Mouse (Mus musculus): ENCODE results near the gene Fhl3.
A peak's percentile ranks its signal among the peaks of the same experiment; 100 is the strongest.
"Not testable (repeated sequence)": the region's sequence is repeated elsewhere in the genome, so short reads cannot be mapped to it uniquely, and the experiment has no call there.

Fhl3 gene

DNA sequence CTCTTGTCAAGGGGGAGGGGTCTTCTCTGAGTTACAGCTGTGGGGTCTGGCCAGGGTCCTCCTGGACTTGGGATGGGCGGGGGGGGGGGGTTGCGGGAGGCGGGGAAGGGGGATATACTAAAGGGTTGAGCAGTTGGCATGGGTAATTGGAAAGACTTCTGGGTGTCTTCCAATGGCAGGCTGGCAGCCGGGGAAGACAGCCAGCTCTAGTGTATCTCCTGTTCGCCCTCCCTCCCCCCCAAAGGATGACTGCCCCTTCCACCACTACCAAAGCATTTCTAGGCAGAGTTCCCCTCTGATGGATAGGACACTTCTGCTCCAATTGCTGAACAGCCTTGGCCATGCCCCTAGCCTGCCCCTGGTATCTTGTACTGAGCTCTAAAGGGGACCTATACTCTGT is 1.4 kb downstream of the Fhl3 start:
- no peak for TF ChIP-seq NANOG (IDR thresholded peaks at IDR 0.05; ENCODE audit: borderline replicate concordance, low read length)
- TF ChIP-seq CTCF (conservative IDR thresholded peaks at IDR 0.05; ENCODE audit: low read length): no peak
- TF ChIP-seq POU5F1 (IDR thresholded peaks at IDR 0.05; ENCODE audit: borderline replicate concordance, low read length): no peak
- Histone ChIP-seq H3K27me3 (ENCODE audit: insufficient read depth, low read length) (peaks cover 17% of the 10 kb centered on the region), H3K9me3 (ENCODE audit: low read length) (no peaks in the 10 kb centered on the region), H3K4me1 (replicated peaks; ENCODE audit: low read depth, low read length) (peaks cover 67% of the 10 kb centered on the region), H3K4me3 (replicated peaks; ENCODE audit: low read length) (no peak overlapping the region; the same call in 1 of the 2 replicates), H3K36me3 (ENCODE audit: insufficient read depth, low read length) (peaks cover 11% of the 10 kb centered on the region)

DNA sequence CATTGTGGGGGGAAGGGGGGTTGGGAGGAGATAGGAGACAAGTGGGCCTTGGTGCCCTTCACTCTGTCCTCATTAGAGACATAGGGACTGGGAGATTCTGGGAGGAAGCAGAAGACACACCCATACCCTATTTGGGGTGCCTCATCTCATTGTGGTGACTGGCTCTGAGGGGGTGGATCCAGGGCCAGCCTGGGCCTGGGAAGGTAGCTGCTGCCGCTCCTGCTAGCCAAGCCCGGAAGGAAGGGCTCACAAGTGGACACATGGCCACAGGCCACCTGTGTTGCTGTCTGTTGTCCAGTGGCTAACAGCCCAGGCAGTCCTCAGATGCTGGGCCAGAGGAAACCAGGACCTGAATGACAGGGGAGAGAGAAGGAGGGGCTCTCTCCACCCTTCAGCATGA is 2.9 kb downstream of the Fhl3 start:
- H3K27me3 ChIP-seq (ENCODE audit: insufficient read depth, low read length): peaks cover 14% of the 10 kb centered on the region
- TF ChIP-seq NANOG (IDR thresholded peaks at IDR 0.05; ENCODE audit: borderline replicate concordance, low read length): no peak
- H3K9me3 ChIP-seq (ENCODE audit: low read length): no peaks in the 10 kb centered on the region
- H3K4me3 ChIP-seq (replicated peaks; ENCODE audit: low read length): peak overlapping the region; percentile 39
- peaks cover 17% of the 10 kb centered on the region for H3K36me3 ChIP-seq (ENCODE audit: insufficient read depth, low read length)
- peaks cover 81% of the 10 kb centered on the region for H3K4me1 ChIP-seq (replicated peaks; ENCODE audit: low read depth, low read length)

DNA sequence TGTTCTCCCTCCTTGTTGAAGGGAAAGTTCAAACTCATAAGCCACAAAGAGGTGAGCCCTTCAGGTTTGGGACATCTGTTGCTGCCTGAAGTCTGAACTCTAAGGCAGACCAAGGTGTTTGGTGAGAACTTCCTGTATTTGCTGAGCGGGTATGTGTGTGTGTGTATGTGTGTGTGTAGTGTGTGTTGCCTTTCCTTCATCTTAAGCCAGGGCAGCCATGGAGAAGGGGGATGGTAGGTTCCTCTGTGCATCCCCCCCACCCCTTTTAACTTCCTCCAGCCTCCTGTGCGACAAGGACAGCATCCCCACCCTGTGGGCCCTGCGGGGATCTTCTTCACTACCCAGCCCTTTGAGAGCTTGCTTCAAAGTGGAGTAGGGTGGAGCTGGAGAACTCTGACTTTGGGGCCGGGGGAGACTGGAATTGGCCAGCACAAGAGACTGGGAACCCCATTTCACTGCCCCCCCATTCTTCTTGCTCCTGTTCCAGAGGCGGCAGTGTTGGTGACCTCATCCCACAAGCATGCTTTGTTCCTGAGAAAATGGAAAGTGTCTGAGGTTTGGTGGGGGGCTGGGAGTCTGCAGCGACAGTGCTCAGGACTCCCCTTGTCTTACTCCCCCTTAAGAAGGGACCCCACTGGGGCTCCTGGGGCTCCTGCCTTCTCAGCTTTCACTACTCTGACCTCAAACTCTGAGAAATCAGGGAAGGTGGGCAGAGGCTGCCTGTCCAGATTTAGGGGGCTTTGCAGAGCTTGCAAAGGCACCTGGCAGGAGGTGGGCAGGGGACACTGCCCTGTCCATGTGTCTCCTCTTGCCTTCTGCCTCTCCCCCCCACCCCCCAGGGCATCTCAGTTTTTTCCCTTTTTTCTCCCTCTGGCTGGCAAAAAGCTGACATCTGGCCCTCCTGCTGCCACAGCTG is 3.6 kb downstream of the Fhl3 start:
- no peaks in the 10 kb centered on the region for H3K9me3 ChIP-seq (ENCODE audit: low read length)
- H3K4me3 ChIP-seq (replicated peaks; ENCODE audit: low read length): peak overlapping the region; percentile 39
- TF ChIP-seq NANOG (IDR thresholded peaks at IDR 0.05; ENCODE audit: borderline replicate concordance, low read length): no peak
- TF ChIP-seq CTCF (conservative IDR thresholded peaks at IDR 0.05; ENCODE audit: low read length): no peak
- no peak for TF ChIP-seq POU5F1 (IDR thresholded peaks at IDR 0.05; ENCODE audit: borderline replicate concordance, low read length)
- H3K4me1 ChIP-seq (replicated peaks; ENCODE audit: low read depth, low read length): peaks cover 84% of the 10 kb centered on the region
- H3K27me3 ChIP-seq (ENCODE audit: insufficient read depth, low read length): peaks cover 10% of the 10 kb centered on the region
- peaks cover 17% of the 10 kb centered on the region for H3K36me3 ChIP-seq (ENCODE audit: insufficient read depth, low read length)

DNA sequence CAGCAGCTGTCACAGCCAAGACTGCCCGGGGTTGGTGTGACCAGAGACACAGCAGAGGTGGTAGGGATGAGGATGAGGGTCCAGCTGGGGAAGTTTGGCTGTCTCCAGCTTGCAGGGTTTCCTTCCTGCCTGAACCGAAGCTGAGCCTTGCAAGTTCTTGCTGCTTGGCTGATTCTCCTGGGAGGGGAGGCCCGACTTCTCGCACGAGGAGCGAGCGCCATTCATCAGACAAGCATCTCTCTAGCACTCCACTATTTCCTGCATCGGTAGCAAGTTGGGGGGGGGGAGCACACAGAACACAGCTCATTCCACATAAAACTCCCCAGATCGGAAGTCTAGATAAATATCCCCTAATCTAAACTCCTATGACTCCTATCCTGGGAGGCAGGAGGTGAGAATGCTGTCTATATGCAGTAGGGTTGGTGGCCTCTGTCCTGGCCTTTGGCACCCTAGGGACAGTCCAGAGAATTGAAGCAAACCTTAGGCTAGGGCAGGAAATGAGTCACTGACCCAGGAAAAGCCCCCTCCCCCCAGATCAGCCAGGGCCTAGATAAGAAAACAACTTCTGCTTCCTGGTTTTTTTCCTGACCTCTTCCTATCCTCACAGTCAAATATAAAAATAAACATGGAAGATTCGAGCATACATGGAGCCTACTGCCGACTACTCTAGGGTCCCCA is 4.4 kb downstream of the Fhl3 start:
- Histone ChIP-seq H3K27me3 (ENCODE audit: insufficient read depth, low read length) (peaks cover 8% of the 10 kb centered on the region), H3K4me3 (replicated peaks; ENCODE audit: low read length) (peak overlapping the region; percentile 39), H3K36me3 (ENCODE audit: insufficient read depth, low read length) (peaks cover 17% of the 10 kb centered on the region), H3K9me3 (ENCODE audit: low read length) (no peaks in the 10 kb centered on the region), H3K4me1 (replicated peaks; ENCODE audit: low read depth, low read length) (peaks cover 84% of the 10 kb centered on the region)
- no peak for TF ChIP-seq POU5F1 (IDR thresholded peaks at IDR 0.05; ENCODE audit: borderline replicate concordance, low read length)
- TF ChIP-seq CTCF (conservative IDR thresholded peaks at IDR 0.05; ENCODE audit: low read length): no peak
- TF ChIP-seq NANOG (IDR thresholded peaks at IDR 0.05; ENCODE audit: borderline replicate concordance, low read length): no peak

DNA sequence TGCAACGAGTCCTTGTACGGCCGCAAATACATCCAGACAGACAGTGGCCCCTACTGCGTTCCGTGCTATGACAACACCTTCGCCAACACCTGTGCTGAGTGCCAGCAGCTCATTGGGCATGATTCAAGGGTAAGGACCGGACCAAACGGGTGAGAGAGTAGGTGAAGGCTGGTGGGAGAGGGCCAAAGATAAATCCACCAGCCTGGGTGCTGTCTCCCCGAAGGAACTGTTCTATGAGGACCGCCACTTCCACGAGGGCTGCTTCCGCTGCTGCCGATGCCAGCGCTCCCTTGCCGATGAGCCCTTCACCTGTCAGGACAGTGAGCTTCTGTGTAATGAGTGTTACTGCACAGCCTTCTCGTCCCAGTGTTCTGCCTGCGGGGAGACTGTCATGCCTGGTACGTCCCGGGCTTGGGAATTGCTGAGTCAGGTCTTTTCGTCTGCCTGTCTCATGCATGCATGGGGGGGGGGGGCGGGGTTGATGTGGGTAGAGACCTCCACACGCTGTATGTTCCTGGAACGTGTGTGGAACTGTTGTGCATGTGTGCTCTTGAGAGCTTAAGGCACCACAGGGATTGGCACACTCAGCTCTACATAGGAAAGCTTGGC is 5.3 kb downstream of the Fhl3 start:
- Histone ChIP-seq H3K4me1 (replicated peaks; ENCODE audit: low read depth, low read length) (peaks cover 89% of the 10 kb centered on the region), H3K4me3 (replicated peaks; ENCODE audit: low read length) (peak overlapping the region; percentile 39), H3K9me3 (ENCODE audit: low read length) (no peaks in the 10 kb centered on the region), H3K36me3 (ENCODE audit: insufficient read depth, low read length) (peaks cover 17% of the 10 kb centered on the region), H3K27me3 (ENCODE audit: insufficient read depth, low read length) (peaks cover 8% of the 10 kb centered on the region)
- no peak for TF ChIP-seq CTCF (conservative IDR thresholded peaks at IDR 0.05; ENCODE audit: low read length)
- TF ChIP-seq POU5F1 (IDR thresholded peaks at IDR 0.05; ENCODE audit: borderline replicate concordance, low read length): no peak
- TF ChIP-seq NANOG (IDR thresholded peaks at IDR 0.05; ENCODE audit: borderline replicate concordance, low read length): no peak

DNA sequence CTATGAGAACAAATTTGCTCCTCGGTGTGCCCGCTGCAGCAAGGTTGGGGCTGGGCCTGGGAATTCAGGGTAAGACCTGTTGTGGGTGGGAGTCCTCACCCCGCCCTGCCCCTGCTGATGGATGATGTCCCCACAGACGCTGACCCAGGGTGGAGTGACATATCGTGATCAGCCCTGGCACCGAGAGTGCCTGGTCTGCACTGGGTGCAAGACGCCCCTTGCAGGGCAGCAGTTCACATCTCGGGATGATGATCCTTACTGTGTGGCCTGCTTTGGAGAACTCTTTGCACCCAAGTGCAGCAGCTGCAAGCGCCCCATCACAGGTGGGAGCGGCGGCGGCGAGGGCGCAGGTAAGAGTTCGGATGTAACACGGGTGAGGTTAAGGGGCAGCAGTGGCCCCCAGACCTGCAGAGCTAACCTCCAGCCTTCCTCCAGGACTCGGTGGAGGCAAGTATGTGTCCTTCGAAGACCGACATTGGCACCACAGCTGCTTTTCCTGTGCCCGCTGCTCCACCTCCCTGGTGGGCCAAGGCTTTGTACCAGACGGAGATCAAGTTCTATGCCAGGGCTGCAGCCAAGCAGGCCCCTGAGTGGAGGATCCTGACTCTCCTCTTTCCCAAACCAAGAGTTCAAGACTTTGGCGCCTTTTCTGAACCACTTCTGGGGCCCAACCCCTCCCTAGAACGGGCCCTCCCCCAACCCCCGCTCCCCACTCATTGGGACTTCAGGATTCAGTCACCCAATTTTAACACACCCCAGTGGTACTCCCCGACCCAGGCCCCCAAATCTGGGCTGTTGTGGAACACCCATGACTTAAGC is 7.1 kb downstream of the Fhl3 start:
- Histone ChIP-seq H3K4me1 (replicated peaks; ENCODE audit: low read depth, low read length) (peaks cover 83% of the 10 kb centered on the region), H3K4me3 (replicated peaks; ENCODE audit: low read length) (peak overlapping the region; percentile 64), H3K36me3 (ENCODE audit: insufficient read depth, low read length) (peaks cover 17% of the 10 kb centered on the region)
- H3K9me3 ChIP-seq (ENCODE audit: low read length); H3K27me3 ChIP-seq (ENCODE audit: insufficient read depth, low read length): not testable (repeated sequence)

DNA sequence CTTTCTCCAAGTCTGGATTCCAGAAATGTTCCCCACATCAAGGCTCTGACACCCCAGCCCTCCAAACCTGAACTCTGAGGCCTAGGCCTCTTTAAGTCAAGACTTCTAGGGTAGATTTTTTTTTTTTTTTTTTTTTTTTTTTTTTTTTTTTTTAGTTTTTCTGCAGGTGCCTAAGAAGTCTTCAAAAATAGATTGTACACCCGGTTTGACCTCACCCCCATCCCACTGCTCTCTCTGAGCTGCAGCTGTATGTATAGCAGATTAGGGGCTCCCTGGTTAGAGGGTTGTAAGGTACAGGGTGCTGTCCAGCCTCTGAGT is 7.7 kb downstream of the Fhl3 start:
- H3K27me3 ChIP-seq (ENCODE audit: insufficient read depth, low read length); H3K9me3 ChIP-seq (ENCODE audit: low read length): not testable (repeated sequence)
- Histone ChIP-seq H3K4me1 (replicated peaks; ENCODE audit: low read depth, low read length) (peaks cover 85% of the 10 kb centered on the region), H3K36me3 (ENCODE audit: insufficient read depth, low read length) (peaks cover 17% of the 10 kb centered on the region), H3K4me3 (replicated peaks; ENCODE audit: low read length) (peak overlapping the region; percentile 73; the same call in 1 of the 2 replicates)
